Mouse (Mus musculus) embryonic fibroblast, embryonic 13.5 days (primary cell): ENCODE data around the gene Mybl2.

ENCODE experiments used
- CTCF ChIP-seq: IDR thresholded peaks from 2 replicates; pipeline ENCODE4 v1.5.1; 2011; ENCODE audit warnings: mild to moderate bottlenecking, control low read depth, low read length, moderate library complexity, borderline replicate concordance; ENCODE audit not compliant: insufficient read depth
- POLR2A ChIP-seq: IDR thresholded peaks from 2 replicates; pipeline ENCODE4 v1.6.1; 2011; ENCODE audit warnings: low read depth, mild to moderate bottlenecking, control low read depth, low read length, moderate library complexity

GRCm38 (mm10) chr2:163085047-163085446 is 30.6 kb downstream of the Mybl2 start:
- no peak for TF ChIP-seq CTCF
- no peak for TF ChIP-seq POLR2A
